10 mouse cellular contexts compared by ENCODE assay signal in genomic region chr4:45402878-45403498, GRCm38 (mm10). TPM values are rescaled to one million over a fixed set of nuclear protein-coding genes. Genes with fewer than 3 reads are reported as not detected.
A peak's percentile ranks its signal among the peaks of the same experiment; 100 is the strongest.
DNase-seq lines count a peak whose midpoint lies in the region; ATAC-seq lines count a peak whose summit lies in the region.
"Had no signal": no experiment of that assay in that cellular context is flagged by ENCODE, and none has a peak within 500 bp of the region (broad histone marks: within the 10 kb centered on the region; RNA-seq: fewer than 3 reads in every experiment).

No protein-coding gene starts in this region.

- peaks cover 77% of the 10 kb centered on the region for H3K36me3 ChIP-seq in liver, embryonic 12.5 days
- H3K36me3 ChIP-seq in forebrain, embryonic 11.5 days (ENCODE audit: control insufficient read depth, insufficient read depth, low read length): peaks cover 15% of the 10 kb centered on the region

- peak; percentile 87 for ATAC-seq in liver, embryonic 12.5 days
- no peak for ATAC-seq in forebrain, embryonic 11.5 days (replicated peaks; ENCODE audit: low FRiP score)

- H3K9me3 ChIP-seq in liver, embryonic 12.5 days (replicated peaks): no peaks in the 10 kb centered on the region
- H3K9me3 ChIP-seq in forebrain, embryonic 11.5 days (ENCODE audit: control insufficient read depth, low read length): no peaks in the 10 kb centered on the region
- H3K9me3 ChIP-seq: megakaryocyte, embryonic 14.5 days had no signal

- peaks cover 71% of the 10 kb centered on the region for H3K4me1 ChIP-seq in liver, embryonic 12.5 days
- H3K4me1 ChIP-seq in forebrain, embryonic 11.5 days (replicated peaks; ENCODE audit: control insufficient read depth, insufficient read depth, low read length): peaks cover 13% of the 10 kb centered on the region

- H3K9ac ChIP-seq in liver, embryonic 12.5 days: peak overlapping the region; percentile 36
- no peak overlapping the region for H3K9ac ChIP-seq in forebrain, embryonic 11.5 days (ENCODE audit: low read length)

- 33% methylated on average over 7 of the region's 7 CpGs for WGBS in liver, embryonic 12.5 days (ENCODE audit: insufficient replicate concordance)
- WGBS in forebrain, embryonic 11.5 days: 89% methylated on average over 7 of the region's 7 CpGs

- peak; percentile 17 for DNase-seq in gastrocnemius, adult 18-20 months (ENCODE audit: low spot score)
- no peak for DNase-seq in gastrocnemius, postnatal 10 days
- peak; percentile 87 for DNase-seq in c-Kit-positive CD71-positive TER-119-negative erythroid progenitor cells, embryonic 14.5 days (ENCODE audit: low read depth)
- DNase-seq in naive thymus-derived CD4-positive, alpha-beta T cell, adult 2 months (ENCODE audit: low read depth): peak; percentile 51
- no peak for DNase-seq in cerebellum, adult 11 months
- DNase-seq in testis, postnatal 14 days (ENCODE audit: low spot score): no peak
- no peak for DNase-seq in forebrain, embryonic 11.5 days (ENCODE audit: low spot score)
- DNase-seq: thymus, postnatal 36 days had no signal

- H3K27me3 ChIP-seq in liver, embryonic 12.5 days (replicated peaks): no peaks in the 10 kb centered on the region
- no peaks in the 10 kb centered on the region for H3K27me3 ChIP-seq in forebrain, embryonic 11.5 days (ENCODE audit: control insufficient read depth, insufficient read depth, low read length)
- H3K27me3 ChIP-seq: megakaryocyte, embryonic 14.5 days had no signal

- peak overlapping the region; percentile 57 for H3K4me2 ChIP-seq in liver, embryonic 12.5 days
- H3K4me2 ChIP-seq in forebrain, embryonic 11.5 days (ENCODE audit: low read depth, low read length, severe bottlenecking): no peak overlapping the region

- peak overlapping the region; percentile 93 for H3K27ac ChIP-seq in liver, embryonic 12.5 days
- H3K27ac ChIP-seq in forebrain, embryonic 11.5 days (ENCODE audit: low read depth, low read length): no peak overlapping the region

- H3K4me3 ChIP-seq in liver, embryonic 12.5 days: peak overlapping the region; percentile 31
- no peak overlapping the region for H3K4me3 ChIP-seq in forebrain, embryonic 11.5 days (ENCODE audit: low read depth, low read length)

RNA-seq across cellular contexts. Expression of gene Slc25a51, which starts 5.6 kb away (rescaled TPM):
- total RNA-seq in gastrocnemius, adult 18-20 months (2021): 10 to 100 TPM; 90.9 to 92.9 TPM
- total RNA-seq in gastrocnemius, postnatal 10 days (2021): 10 to 100 TPM; 73.2 to 75.5 TPM
- 81.0 and 81.3 TPM in 2 replicates for polyA plus RNA-seq in liver, embryonic 12.5 days (2016; fragmentation: Nextera tagmentation; extraction: Ambion mirVana)
- 79.4 and 87.0 TPM in 2 replicates for polyA plus RNA-seq in forebrain, embryonic 11.5 days (2014; fragmentation: Nextera tagmentation; extraction: Ambion mirVana)

Comparison
In these comparisons a context has a peak if more than half of its experiments do, and no peak if none do; other contexts are left out.
1. DNase-seq: peak in gastrocnemius, adult 18-20 months (single experiment), c-Kit-positive CD71-positive TER-119-negative erythroid progenitor cells, embryonic 14.5 days (single experiment) and naive thymus-derived CD4-positive, alpha-beta T cell, adult 2 months (single experiment); none in gastrocnemius, postnatal 10 days (single experiment), cerebellum, adult 11 months (single experiment), testis, postnatal 14 days (single experiment) and forebrain, embryonic 11.5 days (single experiment).